Mouse (Mus musculus) midbrain, postnatal 0 days (tissue): ENCODE measurements around the gene Efl1. TPM values are rescaled to one million over a fixed set of nuclear protein-coding genes. Genes with fewer than 3 reads are reported as not detected.

ENCODE experiments used
- ATAC-seq: fragments of 200-750 bp; cut with Nextera tagmentation; 2 replicates; pipeline ENCODE4 v1.8.0; 2017; ENCODE audit warnings: moderate number of reproducible peaks, mild to moderate bottlenecking, moderate TSS enrichment, moderate library complexity; ENCODE audit not compliant: low FRiP score
- DNase-seq: peaks from one replicate; pipeline ENCODE4 v3.0.0-alpha.2; 2015; ENCODE audit warnings: low spot score
- H3K27ac ChIP-seq: fragments of 300-500 bp; sonication (generic); 2 replicates; pipeline ENCODE4 v1.5.1; 2014; ENCODE audit warnings: low read depth, mild to moderate bottlenecking, low read length, mixed read lengths
- H3K27me3 ChIP-seq: fragments of 300-500 bp; sonication (generic); 2 replicates; pipeline ENCODE4 v1.6.1; 2014; ENCODE audit warnings: low read length, control low read depth, mixed read lengths; ENCODE audit not compliant: insufficient read depth
- H3K36me3 ChIP-seq: fragments of 300-500 bp; sonication (generic); 2 replicates; pipeline ENCODE4 v1.6.1; 2014; ENCODE audit warnings: low read length, control low read depth, mixed read lengths; ENCODE audit not compliant: insufficient read depth
- H3K4me1 ChIP-seq: fragments of 300-500 bp; sonication (generic); 2 replicates; pipeline ENCODE4 v1.6.1; 2014; ENCODE audit warnings: mild to moderate bottlenecking, control low read depth, antibody characterized with exemption, low read length, mixed read lengths; ENCODE audit not compliant: insufficient read depth
- H3K4me2 ChIP-seq: fragments of 300-500 bp; sonication (generic); 2 replicates; pipeline ENCODE4 v1.6.1; 2014; ENCODE audit warnings: low read depth, mild to moderate bottlenecking, low read length, mixed read lengths; ENCODE audit not compliant: poor library complexity, severe bottlenecking
- H3K4me3 ChIP-seq: fragments of 300-500 bp; sonication (generic); 2 replicates; pipeline ENCODE4 v1.5.1; 2014; ENCODE audit warnings: low read depth, mild to moderate bottlenecking, low read length, moderate library complexity
- H3K9ac ChIP-seq: fragments of 300-500 bp; sonication (generic); replicated peaks from 2 replicates; pipeline ENCODE4 v1.6.1; 2014; ENCODE audit warnings: mild to moderate bottlenecking, low read length, moderate library complexity, mixed read lengths; ENCODE audit not compliant: poor library complexity, severe bottlenecking
- H3K9me3 ChIP-seq: fragments of 300-500 bp; sonication (generic); 2 replicates; pipeline ENCODE4 v1.6.1; 2016; ENCODE audit warnings: low read length, control low read depth
- CTCF ChIP-seq: IDR thresholded peaks from 2 replicates; pipeline ENCODE4 v1.5.1; 2016; ENCODE audit warnings: antibody characterized with exemption, mild to moderate bottlenecking
- WGBS: fragments of 180-500 bp; shearing (Covaris S2); extraction: QIAGEN DNeasy Blood & Tissue Kit; methylation state at CpG from one replicate; pipeline ENCODE4 v1.1.7; 2014; 5-methylcytosine and 5-hydroxymethylcytosine counted together
- polyA plus RNA-seq: library from polyadenylated mRNA; unstranded; fragments of >200 nt; fragmentation: Nextera tagmentation; extraction: Ambion mirVana; gene quantifications from 2 replicates; pipeline ENCODE4 v1.2.1, GENCODE M21; 2015
- total RNA-seq: library from RNA; depleted of rRNA; stranded (reverse); fragments of >200 nt; gene quantifications from 2 replicates; pipeline ENCODE4 v1.2.3, GENCODE M21; 2014

The Efl1 gene
- total and polyA plus RNA-seq, 2 experiments from 2014 or later: 10.2 to 17.5 TPM

DNA sequence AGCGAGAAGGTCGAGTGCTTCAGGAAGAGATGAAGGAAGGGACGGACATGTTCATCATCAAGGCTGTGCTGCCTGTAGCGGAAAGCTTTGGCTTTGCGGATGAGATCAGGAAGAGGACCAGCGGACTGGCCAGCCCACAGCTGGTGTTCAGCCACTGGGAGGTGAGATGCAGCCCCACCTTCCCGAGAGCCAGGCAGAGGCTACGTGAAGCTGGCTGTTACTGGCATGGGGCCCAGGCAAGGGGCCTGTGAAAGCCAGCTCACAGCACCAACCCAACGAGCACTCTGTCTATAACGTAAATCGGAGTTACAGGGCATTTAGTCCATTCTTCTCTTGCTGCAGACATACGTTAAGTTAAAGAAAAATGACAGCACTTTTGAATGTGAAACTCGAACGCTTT is 124.1 kb downstream of the Efl1 start:
- no peaks in the 10 kb centered on the region for H3K27me3 ChIP-seq
- no peaks in the 10 kb centered on the region for H3K36me3 ChIP-seq
- no peak for ATAC-seq
- TF ChIP-seq CTCF: no peak
- no peak overlapping the region for H3K4me3 ChIP-seq
- no peaks in the 10 kb centered on the region for H3K9me3 ChIP-seq
- H3K4me1 ChIP-seq: peaks cover 10% of the 10 kb centered on the region; the same call in 1 of the 2 replicates
- WGBS: 36% methylated on average over 14 of the region's 14 CpGs
- no peak overlapping the region for H3K9ac ChIP-seq
- no peak overlapping the region for H3K4me2 ChIP-seq
- no peak overlapping the region for H3K27ac ChIP-seq
- peak; percentile 31 for DNase-seq

DNA sequence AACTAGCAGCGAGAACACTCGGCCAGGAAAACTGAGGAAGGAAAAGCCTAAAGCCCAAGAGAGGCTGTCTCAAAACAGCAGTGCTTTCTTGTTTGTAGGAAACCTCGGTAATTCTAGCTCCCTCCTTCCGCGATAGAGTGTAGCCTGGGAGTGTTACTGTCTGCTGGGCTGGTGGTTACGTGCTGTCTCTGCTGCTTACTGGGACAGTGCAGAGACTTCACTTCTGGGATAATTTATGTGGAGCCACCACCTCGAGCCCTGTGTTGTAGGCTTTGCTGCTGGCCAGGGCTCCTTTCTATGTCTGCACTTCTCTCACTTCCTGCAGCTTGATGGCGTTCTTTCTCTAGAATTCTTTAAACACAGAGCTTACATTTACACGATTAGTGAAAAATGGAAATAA is 124.7 kb downstream of the Efl1 start:
- no peak for TF ChIP-seq CTCF
- Histone ChIP-seq H3K27me3 (no peaks in the 10 kb centered on the region), H3K36me3 (no peaks in the 10 kb centered on the region), H3K9me3 (no peaks in the 10 kb centered on the region), H3K4me2 (no peak overlapping the region), H3K4me1 (peaks cover 10% of the 10 kb centered on the region; the same call in 1 of the 2 replicates), H3K4me3 (no peak overlapping the region), H3K27ac (no peak overlapping the region), H3K9ac (no peak overlapping the region)
- whole genome bisulfite sequencing: 52% methylated on average over 9 of the region's 9 CpGs
- ATAC-seq (no peak), DNase-seq (no peak)

DNA sequence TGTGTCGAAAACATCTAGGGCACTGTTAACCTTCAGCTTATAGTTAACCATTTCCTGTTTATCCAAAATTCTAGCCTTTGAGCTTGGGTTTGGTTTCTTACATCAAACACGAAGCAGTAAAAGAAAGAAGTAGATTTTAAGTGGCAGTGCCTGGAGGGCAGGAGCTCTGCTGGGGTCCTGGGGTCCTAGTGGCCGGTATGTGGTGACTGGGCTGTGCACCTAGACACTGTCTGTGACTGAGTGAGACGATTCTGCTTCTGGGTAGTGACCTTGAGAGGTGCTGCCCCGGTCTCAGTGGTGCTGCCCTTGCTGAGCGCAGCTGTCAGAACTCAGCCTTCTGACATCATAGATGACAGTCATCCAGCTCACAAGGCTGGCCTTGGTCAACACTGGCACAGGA is 125.5 kb downstream of the Efl1 start:
- Histone ChIP-seq H3K4me3 (no peak overlapping the region), H3K4me1 (peaks cover 10% of the 10 kb centered on the region; the same call in 1 of the 2 replicates), H3K36me3 (no peaks in the 10 kb centered on the region), H3K9ac (no peak overlapping the region), H3K9me3 (no peaks in the 10 kb centered on the region), H3K27ac (no peak overlapping the region), H3K27me3 (no peaks in the 10 kb centered on the region), H3K4me2 (no peak overlapping the region)
- 89% methylated on average over 6 of the region's 6 CpGs for WGBS
- ATAC-seq (no peak), DNase-seq (no peak)
- no peak for TF ChIP-seq CTCF

DNA sequence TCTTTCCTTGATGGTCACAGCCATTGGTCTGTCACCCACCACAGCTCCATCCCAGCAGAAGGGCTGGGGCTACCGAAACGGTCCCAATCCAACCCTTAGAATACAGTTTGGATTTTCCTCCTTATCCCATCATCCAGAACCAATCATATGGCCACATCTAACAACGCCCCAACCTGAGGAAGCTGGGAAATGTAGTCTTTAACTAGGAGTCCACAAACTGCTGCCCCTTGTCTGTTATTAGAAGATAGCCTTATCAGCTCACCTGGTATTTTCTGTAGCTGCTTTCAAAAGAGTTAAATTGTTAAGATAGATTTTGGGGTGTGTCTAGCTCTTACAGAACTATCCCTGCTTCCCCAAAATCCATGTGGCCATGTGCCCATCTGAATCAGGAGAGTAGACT is 126.7 kb downstream of the Efl1 start:
- H3K4me3 ChIP-seq: no peak overlapping the region
- peaks cover 6% of the 10 kb centered on the region; the same call in 1 of the 2 replicates for H3K4me1 ChIP-seq
- no peak for ATAC-seq
- no peak for DNase-seq
- no peak for TF ChIP-seq CTCF
- no peaks in the 10 kb centered on the region for H3K36me3 ChIP-seq
- WGBS: 89% methylated on average over 3 of the region's 3 CpGs
- H3K4me2 ChIP-seq: no peak overlapping the region
- no peak overlapping the region for H3K27ac ChIP-seq
- H3K9ac ChIP-seq: no peak overlapping the region
- H3K27me3 ChIP-seq: no peaks in the 10 kb centered on the region
- H3K9me3 ChIP-seq: no peaks in the 10 kb centered on the region

DNA sequence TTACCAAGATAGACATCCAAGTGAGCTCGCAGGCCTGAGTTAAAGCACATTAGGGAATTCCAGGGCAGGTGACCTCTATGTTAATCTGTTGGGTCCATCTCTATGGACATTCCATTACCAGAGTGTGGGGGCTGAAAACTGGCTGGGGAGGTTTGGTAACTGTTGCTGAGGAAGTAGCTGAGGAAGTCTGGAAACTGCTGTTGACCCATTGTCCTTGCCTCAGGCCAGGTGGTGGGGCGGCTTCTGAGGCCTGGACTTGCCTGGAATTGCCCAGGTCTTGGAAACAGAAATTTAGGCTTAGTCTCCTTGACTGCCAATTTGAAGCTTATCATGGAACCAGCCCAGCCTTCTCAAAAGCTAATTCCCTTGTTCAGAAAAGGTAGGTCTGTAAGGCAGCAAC is 134.7 kb downstream of the Efl1 start:
- Histone ChIP-seq H3K9me3 (no peaks in the 10 kb centered on the region), H3K9ac (no peak overlapping the region), H3K27ac (no peak overlapping the region), H3K27me3 (no peaks in the 10 kb centered on the region), H3K36me3 (no peaks in the 10 kb centered on the region), H3K4me1 (no peaks in the 10 kb centered on the region), H3K4me2 (no peak overlapping the region), H3K4me3 (no peak overlapping the region)
- ATAC-seq (no peak), DNase-seq (no peak)
- WGBS: 93% methylated on average over 2 of the region's 2 CpGs
- TF ChIP-seq CTCF: no peak

DNA sequence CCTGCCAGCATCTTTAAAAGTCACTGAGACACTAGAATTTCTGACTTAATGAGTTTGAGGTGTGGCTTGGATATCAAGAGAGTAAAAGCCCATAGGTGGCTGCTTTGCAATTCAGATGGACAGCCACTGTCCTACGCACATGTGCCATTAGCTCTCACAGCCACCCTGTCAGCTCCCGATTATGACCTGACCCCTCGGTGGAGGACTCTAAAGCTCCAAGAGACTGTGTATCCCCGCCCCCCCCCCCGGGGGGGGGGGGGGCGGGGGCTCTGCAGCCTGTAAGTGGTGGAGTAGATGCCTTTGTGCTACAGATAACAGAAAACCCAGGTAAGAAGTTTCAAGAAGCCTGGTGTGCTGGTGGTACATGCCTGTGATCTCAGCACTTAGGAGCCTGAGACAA is 135.3 kb downstream of the Efl1 start:
- DNase-seq (no peak), ATAC-seq (no peak)
- Histone ChIP-seq H3K27me3 (no peaks in the 10 kb centered on the region), H3K27ac (no peak overlapping the region), H3K4me1 (no peaks in the 10 kb centered on the region), H3K4me2 (no peak overlapping the region), H3K4me3 (no peak overlapping the region), H3K9ac (no peak overlapping the region), H3K36me3 (no peaks in the 10 kb centered on the region), H3K9me3 (no peaks in the 10 kb centered on the region)
- no peak for TF ChIP-seq CTCF
- 52% methylated on average over 4 of the region's 6 CpGs for WGBS
